Mouse (Mus musculus) forebrain, embryonic 13.5 days (tissue): Measurements from ENCODE around the gene Dnajc17. TPM values are rescaled to one million over a fixed set of nuclear protein-coding genes. Genes with fewer than 3 reads are reported as not detected.

ENCODE experiments used
- ATAC-seq: fragments of 200-750 bp; cut with Nextera tagmentation; 2 replicates; pipeline ENCODE4 v1.8.0; 2017
- H3K27ac ChIP-seq: fragments of 300-500 bp; sonication (generic); 2 replicates; pipeline ENCODE4 v1.5.1; 2015; ENCODE audit warnings: inconsistent platforms, mild to moderate bottlenecking, moderate library complexity
- H3K27me3 ChIP-seq: fragments of 300-500 bp; sonication (generic); 2 replicates; pipeline ENCODE4 v1.6.1; 2015; ENCODE audit warnings: mild to moderate bottlenecking, inconsistent platforms
- H3K36me3 ChIP-seq: fragments of 300-500 bp; sonication (generic); 2 replicates; pipeline ENCODE4 v1.6.1; 2015; ENCODE audit warnings: mild to moderate bottlenecking, inconsistent platforms; ENCODE audit not compliant: poor library complexity, severe bottlenecking
- H3K4me1 ChIP-seq: fragments of 300-500 bp; sonication (generic); 2 replicates; pipeline ENCODE4 v1.6.1; 2015; ENCODE audit warnings: inconsistent platforms
- H3K4me2 ChIP-seq: fragments of 300-500 bp; sonication (generic); 2 replicates; pipeline ENCODE4 v1.6.1; 2015; ENCODE audit warnings: inconsistent platforms, mild to moderate bottlenecking, moderate library complexity
- H3K4me3 ChIP-seq: fragments of 300-500 bp; sonication (generic); 2 replicates; pipeline ENCODE4 v1.5.1; 2015; ENCODE audit warnings: mild to moderate bottlenecking, inconsistent platforms
- H3K9ac ChIP-seq: fragments of 300-500 bp; sonication (generic); 2 replicates; pipeline ENCODE4 v1.6.1; 2015; ENCODE audit warnings: mild to moderate bottlenecking, inconsistent platforms
- H3K9me3 ChIP-seq: fragments of 300-500 bp; sonication (generic); replicated peaks from 2 replicates; pipeline ENCODE4 v1.6.1; 2016; ENCODE audit warnings: inconsistent platforms
- WGBS: fragments of 180-500 bp; shearing (Covaris S2); methylation state at CpG from one replicate; pipeline ENCODE4 v1.1.7; 2015; 5-methylcytosine and 5-hydroxymethylcytosine counted together
- polyA plus RNA-seq: library from polyadenylated mRNA; unstranded; fragments of >200 nt; fragmentation: Nextera tagmentation; extraction: Ambion mirVana; gene quantifications from 2 replicates; pipeline ENCODE4 v1.2.1, GENCODE M21; 2015

Dnajc17 gene
- polyA plus RNA-seq, 1 experiment from 2014 or later: 25.2 TPM

GRCm38 (mm10) chr2:119172446-119172845 is 36.1 kb downstream of the Dnajc17 start:
- peaks cover 32% of the 10 kb centered on the region for H3K4me1 ChIP-seq
- WGBS: 90% methylated on average over 7 of the region's 7 CpGs
- H3K27ac ChIP-seq: no peak overlapping the region
- H3K9ac ChIP-seq: 0 out of 2 replicates have a peak overlapping the region, but pooled peaks have one; percentile 9
- no peak for ATAC-seq
- peaks cover 19% of the 10 kb centered on the region for H3K27me3 ChIP-seq
- H3K36me3 ChIP-seq: no peaks in the 10 kb centered on the region; the same call in 1 of the 2 replicates
- H3K9me3 ChIP-seq: no peaks in the 10 kb centered on the region
- peak overlapping the region; percentile 1; the same call in 1 of the 2 replicates for H3K4me2 ChIP-seq
- no peak overlapping the region for H3K4me3 ChIP-seq

- Histone ChIP-seq H3K4me3 (no peak overlapping the region), H3K4me2 (no peak overlapping the region), H3K9ac (no peak overlapping the region), H3K27me3 (peaks cover 28% of the 10 kb centered on the region), H3K9me3 (no peaks in the 10 kb centered on the region), H3K36me3 (no peaks in the 10 kb centered on the region; the same call in 1 of the 2 replicates), H3K4me1 (peaks cover 41% of the 10 kb centered on the region), H3K27ac (no peak overlapping the region)
- no peak for ATAC-seq
- 80% methylated on average over 8 of the region's 8 CpGs for WGBS
Observed at GRCm38 (mm10) chr2:119171574-119171973, 37.0 kb downstream of the Dnajc17 start.

GRCm38 (mm10) chr2:119170282-119170681 is 38.3 kb downstream of the Dnajc17 start:
- ATAC-seq: no peak
- no peak overlapping the region for H3K4me2 ChIP-seq
- no peak overlapping the region for H3K9ac ChIP-seq
- H3K36me3 ChIP-seq: no peaks in the 10 kb centered on the region; the same call in 1 of the 2 replicates
- no peak overlapping the region for H3K27ac ChIP-seq
- H3K4me1 ChIP-seq: peaks cover 42% of the 10 kb centered on the region
- peaks cover 41% of the 10 kb centered on the region for H3K27me3 ChIP-seq
- no peaks in the 10 kb centered on the region for H3K9me3 ChIP-seq
- 85% methylated on average over 2 of the region's 2 CpGs for WGBS
- H3K4me3 ChIP-seq: no peak overlapping the region

GRCm38 (mm10) chr2:119167866-119168256 is 40.7 kb downstream of the Dnajc17 start:
- peaks cover 25% of the 10 kb centered on the region for H3K4me1 ChIP-seq
- H3K9me3 ChIP-seq: no peaks in the 10 kb centered on the region
- peaks cover 58% of the 10 kb centered on the region for H3K27me3 ChIP-seq
- peak overlapping the region; percentile 57 for H3K9ac ChIP-seq
- peak overlapping the region; percentile 97 for H3K4me2 ChIP-seq
- ATAC-seq: no peak
- 2% methylated on average over 26 of the region's 26 CpGs for WGBS
- H3K36me3 ChIP-seq: no peaks in the 10 kb centered on the region; the same call in 1 of the 2 replicates
- H3K4me3 ChIP-seq: peak overlapping the region; percentile 50
- H3K27ac ChIP-seq: no peak overlapping the region

GRCm38 (mm10) chr2:119166901-119167865 is 41.4 kb downstream of the Dnajc17 start, which contains the start of gene Gchfr:
TSS of gene Gchfr (plus strand) at chr2:119167773.
- Histone ChIP-seq H3K4me3 (peak within 1 kb of the TSS; percentile 50), H3K27me3 (peaks cover 60% of the 10 kb centered on the region), H3K27ac (no peak within 1 kb of the TSS), H3K36me3 (no peaks in the 10 kb centered on the region; the same call in 1 of the 2 replicates), H3K9me3 (no peaks in the 10 kb centered on the region), H3K4me1 (peaks cover 19% of the 10 kb centered on the region), H3K9ac (peak within 1 kb of the TSS; percentile 57), H3K4me2 (peak within 1 kb of the TSS; percentile 97)
- under 1% methylated on average over 60 of the region's 60 CpGs for WGBS
- peak; percentile 78 for ATAC-seq

- no peak for ATAC-seq
- Histone ChIP-seq H3K4me2 (no peak overlapping the region), H3K4me3 (no peak overlapping the region), H3K27me3 (peaks cover 63% of the 10 kb centered on the region), H3K4me1 (peaks cover 16% of the 10 kb centered on the region), H3K27ac (no peak overlapping the region), H3K36me3 (no peaks in the 10 kb centered on the region), H3K9ac (no peak overlapping the region), H3K9me3 (no peaks in the 10 kb centered on the region)
Observed at GRCm38 (mm10) chr2:119165401-119165800, 43.2 kb downstream of the Dnajc17 start.

GRCm38 (mm10) chr2:119163999-119164398 is 44.6 kb downstream of the Dnajc17 start:
- Histone ChIP-seq H3K9me3 (no peaks in the 10 kb centered on the region), H3K4me3 (no peak overlapping the region), H3K27ac (no peak overlapping the region), H3K9ac (no peak overlapping the region), H3K4me1 (peaks cover 16% of the 10 kb centered on the region), H3K36me3 (no peaks in the 10 kb centered on the region), H3K27me3 (peaks cover 55% of the 10 kb centered on the region), H3K4me2 (no peak overlapping the region)
- ATAC-seq: no peak
- 92% methylated on average over 4 of the region's 4 CpGs for WGBS

GRCm38 (mm10) chr2:119163135-119163534 is 45.5 kb downstream of the Dnajc17 start:
- Histone ChIP-seq H3K4me2 (no peak overlapping the region), H3K27ac (no peak overlapping the region), H3K9ac (no peak overlapping the region), H3K4me1 (peaks cover 16% of the 10 kb centered on the region), H3K4me3 (no peak overlapping the region), H3K27me3 (peaks cover 50% of the 10 kb centered on the region), H3K9me3 (no peaks in the 10 kb centered on the region), H3K36me3 (no peaks in the 10 kb centered on the region)
- WGBS: 75% methylated on average over 3 of the region's 3 CpGs
- ATAC-seq: no peak

- Histone ChIP-seq H3K9ac (0 out of 2 replicates have a peak overlapping the region, but pooled peaks have one; percentile 5), H3K4me1 (peaks cover 5% of the 10 kb centered on the region), H3K36me3 (no peaks in the 10 kb centered on the region), H3K4me3 (no peak overlapping the region), H3K9me3 (no peaks in the 10 kb centered on the region), H3K27ac (no peak overlapping the region), H3K27me3 (peaks cover 32% of the 10 kb centered on the region), H3K4me2 (no peak overlapping the region)
- 15% methylated on average over 2 of the region's 2 CpGs for WGBS
- no peak for ATAC-seq
Observed at GRCm38 (mm10) chr2:119161247-119161646, 47.3 kb downstream of the Dnajc17 start.

- no peak overlapping the region for H3K4me3 ChIP-seq
Observed at GRCm38 (mm10) chr2:119157836-119158235, 50.8 kb downstream of the Dnajc17 start.

GRCm38 (mm10) chr2:119156681-119157572 is 51.7 kb downstream of the Dnajc17 start, which contains the start of gene Rmdn3:
TSS of gene Rmdn3 (minus strand) at chr2:119157034.
- peak within 1 kb of the TSS; percentile 94 for H3K9ac ChIP-seq
- H3K27me3 ChIP-seq: peaks cover 3% of the 10 kb centered on the region; the same call in 1 of the 2 replicates
- peaks cover 21% of the 10 kb centered on the region for H3K4me1 ChIP-seq
- H3K9me3 ChIP-seq: no peaks in the 10 kb centered on the region
- peak within 1 kb of the TSS; percentile 96 for H3K4me3 ChIP-seq
- under 1% methylated on average over 41 of the region's 57 CpGs for WGBS
- peak within 1 kb of the TSS; percentile 98 for H3K4me2 ChIP-seq
- ATAC-seq: peak; percentile 93
- H3K27ac ChIP-seq: peak within 1 kb of the TSS; percentile 65; the same call in 1 of the 2 replicates
- peaks cover 23% of the 10 kb centered on the region for H3K36me3 ChIP-seq

More at GRCm38 (mm10) chr2:119157836-119158235, 50.8 kb downstream of the Dnajc17 start:
- Histone ChIP-seq H3K27ac (no peak overlapping the region), H3K9me3 (no peaks in the 10 kb centered on the region), H3K36me3 (peaks cover 14% of the 10 kb centered on the region), H3K4me2 (peak overlapping the region; percentile 98; the same call in 1 of the 2 replicates), H3K27me3 (peaks cover 4% of the 10 kb centered on the region; the same call in 1 of the 2 replicates), H3K9ac (no peak overlapping the region), H3K4me1 (peaks cover 21% of the 10 kb centered on the region)
- ATAC-seq: no peak
